Mouse (Mus musculus) layer of hippocampus, adult 11-12 months (tissue): ENCODE measurements around the gene Dlgap1.

Experiments
- DNase-seq: peaks from one replicate; pipeline ENCODE4 v3.0.0; 2022; ENCODE audit warnings: low spot score

Dlgap1 gene

DNA sequence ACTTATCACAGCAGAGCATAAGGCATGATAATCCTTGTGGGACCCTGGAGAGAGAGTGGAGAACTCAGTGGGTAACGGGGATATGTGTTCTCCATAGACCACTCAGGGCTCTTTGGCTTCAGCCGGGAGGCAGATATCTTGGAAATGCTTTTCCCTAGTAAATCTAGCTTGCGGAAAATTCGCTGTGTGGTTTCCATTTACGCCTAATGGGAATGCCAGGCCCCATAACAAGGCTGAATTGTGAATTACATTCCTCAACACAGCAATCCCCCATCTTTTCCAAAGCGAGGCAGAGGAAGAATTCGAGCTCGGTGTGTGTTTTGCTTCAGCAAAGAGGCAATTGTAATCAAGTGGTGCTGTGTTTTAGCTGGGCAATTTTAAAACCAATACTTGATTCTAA is 372.4 kb downstream of the Dlgap1 start:
- no peak for DNase-seq

- peak; percentile 38 for DNase-seq
Measured at GRCm38 (mm10) chr17:70341920-70342319, 373.0 kb downstream of the Dlgap1 start.

DNA sequence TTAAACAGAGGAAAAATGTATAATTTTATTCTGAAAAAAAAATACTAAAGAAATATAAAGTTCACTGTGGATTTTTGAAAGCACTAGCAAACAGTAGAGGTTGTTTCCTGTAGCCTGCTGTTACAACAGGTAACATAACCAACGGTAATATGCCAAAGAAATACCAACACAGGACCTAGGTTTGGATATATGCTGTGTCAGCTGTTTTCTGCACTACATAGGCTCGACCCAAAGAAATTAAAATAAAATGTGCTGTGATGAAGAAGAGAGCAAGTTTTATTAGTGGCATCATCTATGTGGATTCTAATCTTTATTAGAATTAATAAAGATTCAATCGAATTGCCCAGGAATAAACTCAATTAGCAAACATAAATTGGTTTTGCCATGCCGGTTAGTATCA is 378.5 kb downstream of the Dlgap1 start:
- DNase-seq, result no peak

DNA sequence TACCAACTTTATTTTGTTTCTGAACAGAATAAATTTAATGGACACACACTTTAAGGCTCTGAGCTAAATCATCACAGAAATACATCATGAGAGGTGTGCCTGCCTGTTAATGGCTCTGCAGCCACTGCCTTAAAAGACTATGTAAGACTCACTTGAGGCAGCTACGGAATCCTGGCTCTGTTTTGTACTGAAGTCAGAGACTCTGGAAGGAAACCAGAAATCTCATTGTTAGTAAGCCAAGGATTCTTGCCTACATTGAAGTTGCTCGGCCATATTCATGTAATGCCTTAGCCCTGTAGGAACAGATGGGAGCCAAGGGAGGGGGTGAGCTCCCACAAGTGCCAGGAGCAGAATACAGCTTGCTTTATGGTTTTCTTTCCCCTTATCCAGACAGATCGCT is 394.7 kb downstream of the Dlgap1 start:
- DNase-seq, result peak; percentile 58

GRCm38 (mm10) chr17:70363971-70364370 is 395.1 kb downstream of the Dlgap1 start:
- no peak for DNase-seq

DNA sequence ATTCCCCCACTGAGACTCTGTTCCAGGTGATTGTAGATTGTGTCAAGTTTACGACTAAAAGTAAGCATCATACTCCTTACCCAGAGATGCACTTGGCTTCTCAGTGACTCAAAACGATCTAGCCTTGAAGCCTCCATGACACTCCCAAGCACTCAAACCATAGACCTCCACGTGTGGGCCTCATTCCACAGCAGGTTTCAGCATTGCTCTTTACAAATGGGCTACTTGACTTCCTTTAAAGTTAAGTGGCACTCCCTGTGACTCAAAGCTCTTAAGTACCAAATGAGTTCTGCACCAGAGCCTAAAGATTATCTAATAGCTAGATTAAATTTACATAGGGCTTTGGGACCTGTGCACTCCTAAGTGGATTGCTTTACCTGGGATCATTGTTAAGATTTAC is 400.3 kb downstream of the Dlgap1 start:
- DNase-seq, result no peak

- no peak for DNase-seq
Measured at GRCm38 (mm10) chr17:70377020-70377419, 408.1 kb downstream of the Dlgap1 start.

DNA sequence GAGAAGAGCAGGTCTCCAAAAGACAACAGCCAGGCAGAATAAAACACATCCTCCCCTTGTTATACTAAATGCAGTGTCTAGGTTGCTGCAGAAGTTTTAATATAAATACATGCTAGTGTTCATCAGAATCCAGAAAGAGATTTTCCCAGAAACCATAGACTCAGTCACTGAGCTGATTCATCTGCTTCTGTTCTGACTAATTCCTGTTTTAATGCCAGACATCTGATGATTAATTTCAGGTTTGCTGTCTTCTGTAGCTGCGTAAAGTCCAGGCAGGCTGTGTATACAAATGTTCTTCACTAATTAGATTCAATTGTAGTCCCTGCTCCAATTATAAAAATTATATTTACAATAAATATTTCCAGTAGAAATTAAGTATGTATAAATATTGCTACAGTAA is 419.6 kb downstream of the Dlgap1 start:
- DNase-seq, result no peak

GRCm38 (mm10) chr17:70397220-70397619 is 428.3 kb downstream of the Dlgap1 start:
- DNase-seq, result peak; percentile 20

- DNase-seq, result no peak
Measured at GRCm38 (mm10) chr17:70397708-70398107, 428.8 kb downstream of the Dlgap1 start.

DNA sequence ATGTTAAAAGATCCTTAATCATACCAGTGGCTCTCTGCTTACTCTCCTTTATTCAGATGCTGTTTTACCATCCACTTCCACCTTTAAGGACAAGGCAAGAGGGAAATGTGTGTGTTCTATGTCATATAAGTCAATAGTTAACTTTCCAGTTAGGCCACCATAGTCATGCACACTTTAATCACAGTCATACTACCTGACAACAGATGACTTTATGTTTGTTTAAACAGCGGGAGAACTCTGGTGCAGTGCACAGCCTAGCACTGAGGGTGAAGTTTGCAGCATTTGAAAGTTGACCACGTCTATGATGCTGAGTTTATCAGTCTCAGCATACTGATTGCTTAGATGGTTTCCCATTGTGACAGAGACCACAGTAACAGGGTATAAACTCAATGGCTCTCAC is 433.0 kb downstream of the Dlgap1 start:
- DNase-seq, result no peak

- no peak for DNase-seq
Measured at GRCm38 (mm10) chr17:70403750-70404149, 434.9 kb downstream of the Dlgap1 start.

- DNase-seq, result no peak
Measured at GRCm38 (mm10) chr17:70414202-70414601, 445.3 kb downstream of the Dlgap1 start.

DNA sequence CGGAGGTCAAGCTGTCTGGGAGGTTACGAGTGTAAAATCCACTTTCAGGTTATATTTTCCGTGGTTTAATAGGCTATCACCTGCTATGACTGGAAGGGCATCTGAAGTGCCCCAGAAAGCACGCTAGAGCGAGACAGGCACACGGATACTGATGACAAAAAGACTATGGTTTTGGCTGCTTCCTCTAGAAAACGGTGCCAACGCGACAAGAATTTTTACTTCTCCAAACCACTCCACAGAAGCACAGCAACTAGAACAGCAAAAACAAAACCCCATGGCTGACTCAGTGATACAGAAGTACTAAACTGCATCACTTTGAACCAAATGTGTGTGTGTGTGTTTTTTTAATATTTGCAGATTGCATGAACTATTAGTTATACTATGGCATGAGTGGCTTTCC is 459.0 kb downstream of the Dlgap1 start:
- DNase-seq, result no peak

GRCm38 (mm10) chr17:70429746-70430451 is 461.0 kb downstream of the Dlgap1 start:
- DNase-seq, result peak; percentile 84

GRCm38 (mm10) chr17:70430452-70430787 is 461.5 kb downstream of the Dlgap1 start:
- DNase-seq, result peak; percentile 72

DNA sequence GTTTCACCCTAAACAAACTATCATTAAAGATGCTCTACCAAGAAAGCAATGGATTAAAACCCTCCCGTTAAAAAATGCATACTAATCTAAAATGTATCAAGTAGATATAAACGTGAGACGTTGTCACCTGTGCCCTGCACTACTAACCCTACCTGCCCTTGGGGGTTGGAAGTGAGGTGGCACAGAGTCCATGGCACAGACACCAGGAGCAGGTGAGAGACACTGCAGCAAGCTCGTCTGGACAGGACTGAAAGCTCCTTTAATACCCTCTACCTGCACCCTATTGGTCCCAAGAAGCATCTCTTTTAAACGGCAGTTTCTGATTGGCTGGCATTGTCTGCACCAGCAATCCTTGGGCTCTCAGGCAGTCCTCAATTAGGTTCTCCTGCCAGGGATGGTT is 464.0 kb downstream of the Dlgap1 start:
- no peak for DNase-seq

GRCm38 (mm10) chr17:70434549-70434948 is 465.7 kb downstream of the Dlgap1 start:
- DNase-seq, result no peak

DNA sequence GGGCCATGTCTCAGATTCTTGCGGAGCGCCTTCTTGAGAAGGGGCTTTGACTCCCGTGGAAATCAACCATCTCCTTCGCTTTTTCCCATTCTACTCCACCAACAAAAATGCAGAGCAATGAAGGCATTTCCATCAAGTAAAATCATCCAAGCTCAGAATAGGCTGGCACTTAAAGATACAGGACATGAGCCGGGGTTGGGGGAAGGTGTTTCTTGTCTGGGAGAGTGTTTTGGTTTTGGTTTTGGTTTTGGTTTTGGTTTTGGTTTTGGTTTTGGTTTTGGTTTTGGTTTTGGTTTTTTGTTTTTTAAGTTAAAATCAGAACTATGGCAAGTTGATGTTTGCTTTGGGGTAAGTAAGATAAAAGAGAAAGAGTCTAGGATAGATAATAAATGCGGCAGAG is 466.7 kb downstream of the Dlgap1 start:
- no peak for DNase-seq

- no peak for DNase-seq
Measured at GRCm38 (mm10) chr17:70437229-70437628, 468.4 kb downstream of the Dlgap1 start.

GRCm38 (mm10) chr17:70442976-70443375 is 474.1 kb downstream of the Dlgap1 start:
- DNase-seq, result peak; percentile 65

DNA sequence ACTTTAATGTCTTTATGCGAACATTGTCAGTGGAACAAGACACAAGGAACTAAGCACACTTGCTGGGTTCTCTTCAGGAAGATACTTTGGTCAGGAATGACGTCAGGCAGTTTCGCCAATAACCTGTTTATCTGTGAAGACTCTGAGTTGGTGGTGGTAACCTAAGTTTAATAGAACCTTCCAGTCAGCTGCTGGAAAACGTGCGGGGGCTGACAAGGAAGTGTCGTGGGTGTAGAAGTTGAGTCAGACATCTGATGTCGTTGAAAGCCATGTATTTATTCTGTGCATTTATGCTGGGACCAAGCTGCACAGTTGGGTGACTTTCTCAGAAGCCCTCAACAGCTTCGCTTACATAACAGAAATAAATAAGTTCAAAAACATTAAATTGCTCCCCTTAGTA is 477.6 kb downstream of the Dlgap1 start:
- DNase-seq, result peak; percentile 48

DNA sequence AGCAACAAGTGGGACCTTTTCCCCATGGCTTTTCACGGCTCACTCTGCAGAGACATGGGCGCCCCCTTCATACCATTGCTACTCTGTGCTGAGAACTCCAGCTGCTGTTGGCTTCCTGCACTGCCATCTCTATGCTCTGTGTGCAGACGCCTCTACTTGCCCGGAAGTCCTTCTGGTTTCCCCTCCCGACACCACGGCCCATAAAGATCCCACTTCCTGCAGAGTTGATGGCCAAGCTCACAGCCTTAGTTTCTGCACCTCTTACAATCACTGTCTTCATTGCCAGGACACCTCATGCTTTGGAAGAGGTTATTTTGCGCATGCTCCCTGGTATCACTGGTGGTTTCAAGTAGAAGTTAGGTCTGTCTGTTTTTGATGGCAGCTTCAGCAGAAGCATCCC is 486.2 kb downstream of the Dlgap1 start:
- no peak for DNase-seq

DNA sequence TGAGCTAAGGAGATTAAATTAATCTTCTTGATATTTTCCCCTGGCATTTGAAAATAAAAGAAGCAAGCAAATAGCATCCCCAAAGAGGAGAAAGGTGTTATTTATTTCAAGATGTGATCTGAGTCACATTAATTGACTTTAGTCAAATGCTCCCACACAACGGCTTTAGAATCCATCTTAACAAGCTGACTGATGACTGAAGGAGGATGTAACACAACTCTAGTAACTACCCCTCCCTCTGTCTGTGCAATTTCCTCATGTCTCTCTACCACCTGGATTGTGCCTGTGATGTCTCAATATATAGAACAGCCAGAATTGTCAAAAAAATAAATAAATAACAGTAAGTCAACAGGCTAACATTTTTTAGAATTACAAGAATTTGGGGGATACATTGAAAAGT is 488.2 kb downstream of the Dlgap1 start:
- DNase-seq, result no peak

- DNase-seq, result no peak
Measured at GRCm38 (mm10) chr17:70462231-70462630, 493.4 kb downstream of the Dlgap1 start.
